Mouse (Mus musculus) C2C12 (cell line): ENCODE measurements around the gene Klhl11.

Experiments used
- CTCF ChIP-seq: IDR thresholded peaks from one replicate; pipeline ENCODE4 v1.5.1; 2011; ENCODE audit not compliant: control insufficient read depth, insufficient read depth, insufficient read length
- MAX ChIP-seq: IDR thresholded peaks from one replicate; pipeline ENCODE4 v1.6.1; 2011; ENCODE audit warnings: mild to moderate bottlenecking, control low read depth

DNA sequence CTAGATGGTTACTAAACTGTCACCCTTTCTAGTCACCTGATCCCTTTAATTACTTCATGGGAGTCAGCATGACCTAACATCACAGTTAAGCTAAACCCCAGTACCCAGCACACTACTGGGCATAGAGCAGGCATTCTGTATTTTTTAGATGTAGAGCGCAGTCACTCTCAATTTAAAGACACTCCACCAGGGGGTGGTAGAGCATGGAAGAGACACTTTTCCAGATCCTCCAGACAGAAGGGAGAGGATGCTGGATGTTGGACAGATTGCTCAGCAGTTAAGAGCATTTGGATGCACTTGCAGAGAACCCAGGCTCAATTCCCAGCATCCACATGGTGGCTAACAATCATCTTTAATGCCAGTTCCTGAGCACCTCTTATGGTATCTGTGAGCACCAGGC, 39.8 kb upstream of the Klhl11 start:
- no peak for TF ChIP-seq CTCF
- no peak for TF ChIP-seq MAX
